Mouse (Mus musculus): Measurements from ENCODE around the gene Hist4h4. TPM values are rescaled to one million over a fixed set of nuclear protein-coding genes. Genes with fewer than 3 reads are reported as not detected.
A peak's percentile ranks its signal among the peaks of the same experiment; 100 is the strongest.

Gene Hist4h4
- polyA plus RNA-seq (2015; fragmentation: Nextera tagmentation; extraction: Ambion mirVana): 0.80 and 0.99 TPM in 2 replicates

- H3K36me3 ChIP-seq: no peaks in the 10 kb centered on the region
- WGBS: under 1% methylated on average over 50 of the region's 50 CpGs
- H3K9ac ChIP-seq: peak within 1 kb of the TSS; percentile 99
- peak within 1 kb of the TSS; percentile 75 for H3K4me3 ChIP-seq
- H3K27me3 ChIP-seq: no peaks in the 10 kb centered on the region
- H3K4me1 ChIP-seq: peaks cover 19% of the 10 kb centered on the region
- H3K27ac ChIP-seq: peak within 1 kb of the TSS; percentile 100
- ATAC-seq (ENCODE audit: insufficient number of reproducible peaks, insufficient read depth, low FRiP score, low TSS enrichment, low read depth): peak; percentile 50
- peak within 1 kb of the TSS; percentile 77 for H3K4me2 ChIP-seq
- no peaks in the 10 kb centered on the region for H3K9me3 ChIP-seq
These were observed at the start of gene Hist4h4 for GRCm38 (mm10) chr6:136803739-136804633. Hist4h4 (minus strand) TSS chr6:136804415.

DNA sequence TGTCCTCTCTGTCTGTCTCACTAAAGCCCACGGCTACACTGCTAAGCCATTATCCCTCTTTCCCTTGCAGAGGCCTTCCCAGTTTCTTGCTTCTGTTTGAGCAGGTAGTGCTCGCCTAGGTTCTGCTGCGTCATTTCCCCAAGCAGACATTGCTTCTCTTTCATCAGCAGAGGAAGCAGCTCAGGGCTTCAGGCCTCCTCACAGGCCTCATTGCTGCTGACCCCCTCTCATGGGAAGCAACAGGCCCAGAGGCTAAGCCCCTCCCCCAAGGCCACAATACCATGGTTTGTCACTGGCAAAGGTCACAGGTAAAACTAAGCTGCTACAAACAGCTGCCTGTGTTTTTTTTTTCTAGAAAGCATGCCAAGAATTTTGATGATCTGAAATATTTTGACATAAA is 48.5 kb upstream of the Hist4h4 start:
- peak overlapping the region; percentile 69; the same call in 1 of the 2 replicates for H3K27ac ChIP-seq
- H3K9me3 ChIP-seq: no peaks in the 10 kb centered on the region
- ATAC-seq (ENCODE audit: insufficient number of reproducible peaks, insufficient read depth, low FRiP score, low TSS enrichment, low read depth): no peak
- H3K36me3 ChIP-seq: no peaks in the 10 kb centered on the region
- H3K9ac ChIP-seq: no peak overlapping the region
- WGBS: 32% methylated on average over 3 of the region's 3 CpGs
- H3K4me3 ChIP-seq: no peak overlapping the region
- H3K4me1 ChIP-seq: peaks cover 28% of the 10 kb centered on the region
- H3K4me2 ChIP-seq: no peak overlapping the region
- H3K27me3 ChIP-seq: no peaks in the 10 kb centered on the region

GRCm38 (mm10) chr6:136852348-136852747 is 48.1 kb upstream of the Hist4h4 start:
- 72% methylated on average over 4 of the region's 4 CpGs for WGBS
- H3K9me3 ChIP-seq: no peaks in the 10 kb centered on the region
- no peak for ATAC-seq (ENCODE audit: insufficient number of reproducible peaks, insufficient read depth, low FRiP score, low TSS enrichment, low read depth)
- no peak overlapping the region for H3K4me2 ChIP-seq
- no peaks in the 10 kb centered on the region for H3K36me3 ChIP-seq
- H3K27me3 ChIP-seq: no peaks in the 10 kb centered on the region
- no peak overlapping the region for H3K9ac ChIP-seq
- peaks cover 24% of the 10 kb centered on the region for H3K4me1 ChIP-seq
- H3K27ac ChIP-seq: peak overlapping the region; percentile 69; the same call in 1 of the 2 replicates
- no peak overlapping the region for H3K4me3 ChIP-seq

GRCm38 (mm10) chr6:136850267-136850666 is 46.1 kb upstream of the Hist4h4 start:
- H3K9me3 ChIP-seq: no peaks in the 10 kb centered on the region
- H3K4me3 ChIP-seq: no peak overlapping the region
- no peaks in the 10 kb centered on the region for H3K36me3 ChIP-seq
- H3K27me3 ChIP-seq: no peaks in the 10 kb centered on the region
- peaks cover 9% of the 10 kb centered on the region for H3K4me1 ChIP-seq
- 63% methylated on average over 6 of the region's 6 CpGs for WGBS
- no peak overlapping the region for H3K9ac ChIP-seq
- ATAC-seq (ENCODE audit: insufficient number of reproducible peaks, insufficient read depth, low FRiP score, low TSS enrichment, low read depth): no peak
- H3K27ac ChIP-seq: no peak overlapping the region
- H3K4me2 ChIP-seq: no peak overlapping the region

GRCm38 (mm10) chr6:136848971-136849370 is 44.8 kb upstream of the Hist4h4 start:
- WGBS: 86% methylated on average over 5 of the region's 5 CpGs
- no peaks in the 10 kb centered on the region for H3K27me3 ChIP-seq
- H3K9ac ChIP-seq: no peak overlapping the region
- peaks cover 9% of the 10 kb centered on the region for H3K4me1 ChIP-seq
- H3K9me3 ChIP-seq: no peaks in the 10 kb centered on the region
- ATAC-seq (ENCODE audit: insufficient number of reproducible peaks, insufficient read depth, low FRiP score, low TSS enrichment, low read depth): no peak
- H3K4me3 ChIP-seq: no peak overlapping the region
- H3K27ac ChIP-seq: no peak overlapping the region
- H3K36me3 ChIP-seq: no peaks in the 10 kb centered on the region
- no peak overlapping the region for H3K4me2 ChIP-seq

DNA sequence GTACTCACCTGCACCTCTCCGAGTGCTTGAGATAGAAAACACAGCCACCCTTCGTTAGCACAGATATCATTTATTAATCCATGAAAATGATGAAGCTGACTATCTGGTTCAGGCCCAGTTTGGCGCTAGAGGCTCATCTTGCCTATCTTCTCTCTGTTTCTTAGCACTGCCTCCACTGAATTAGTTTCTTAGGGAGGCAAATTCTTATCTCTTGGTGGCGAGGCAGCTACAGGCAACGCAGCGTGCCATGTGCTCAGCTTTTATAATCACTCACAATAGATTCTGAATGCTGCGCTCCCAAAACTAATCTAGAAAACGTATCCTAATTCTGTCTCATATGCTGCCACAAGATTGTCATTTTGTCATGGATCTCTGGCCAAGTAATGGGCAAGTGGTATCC is 44.2 kb upstream of the Hist4h4 start:
- H3K4me1 ChIP-seq: peaks cover 9% of the 10 kb centered on the region
- H3K27me3 ChIP-seq: no peaks in the 10 kb centered on the region
- H3K4me2 ChIP-seq: no peak overlapping the region
- no peak for ATAC-seq (ENCODE audit: insufficient number of reproducible peaks, insufficient read depth, low FRiP score, low TSS enrichment, low read depth)
- no peak overlapping the region for H3K27ac ChIP-seq
- no peaks in the 10 kb centered on the region for H3K9me3 ChIP-seq
- H3K36me3 ChIP-seq: no peaks in the 10 kb centered on the region
- H3K9ac ChIP-seq: no peak overlapping the region
- H3K4me3 ChIP-seq: no peak overlapping the region
- WGBS: 90% methylated on average over 8 of the region's 8 CpGs

- WGBS: 44% methylated on average over 2 of the region's 2 CpGs
- Histone ChIP-seq H3K9ac (no peak overlapping the region), H3K27ac (no peak overlapping the region), H3K4me2 (no peak overlapping the region), H3K36me3 (no peaks in the 10 kb centered on the region), H3K4me3 (no peak overlapping the region), H3K27me3 (no peaks in the 10 kb centered on the region), H3K4me1 (peaks cover 7% of the 10 kb centered on the region), H3K9me3 (no peaks in the 10 kb centered on the region)
- no peak for ATAC-seq (ENCODE audit: insufficient number of reproducible peaks, insufficient read depth, low FRiP score, low TSS enrichment, low read depth)
These were observed 43.6 kb upstream of the Hist4h4 start for GRCm38 (mm10) chr6:136847790-136848189.

- Histone ChIP-seq H3K27ac (no peak overlapping the region), H3K9me3 (no peaks in the 10 kb centered on the region), H3K4me1 (0 out of 2 replicates have a peak, but pooled peaks cover 2% of the 10 kb centered on the region), H3K4me3 (no peak overlapping the region), H3K36me3 (no peaks in the 10 kb centered on the region), H3K4me2 (no peak overlapping the region), H3K27me3 (no peaks in the 10 kb centered on the region), H3K9ac (no peak overlapping the region)
- no peak for ATAC-seq (ENCODE audit: insufficient number of reproducible peaks, insufficient read depth, low FRiP score, low TSS enrichment, low read depth)
- WGBS: 92% methylated on average over 3 of the region's 3 CpGs
These were observed 43.1 kb upstream of the Hist4h4 start for GRCm38 (mm10) chr6:136847267-136847666.

DNA sequence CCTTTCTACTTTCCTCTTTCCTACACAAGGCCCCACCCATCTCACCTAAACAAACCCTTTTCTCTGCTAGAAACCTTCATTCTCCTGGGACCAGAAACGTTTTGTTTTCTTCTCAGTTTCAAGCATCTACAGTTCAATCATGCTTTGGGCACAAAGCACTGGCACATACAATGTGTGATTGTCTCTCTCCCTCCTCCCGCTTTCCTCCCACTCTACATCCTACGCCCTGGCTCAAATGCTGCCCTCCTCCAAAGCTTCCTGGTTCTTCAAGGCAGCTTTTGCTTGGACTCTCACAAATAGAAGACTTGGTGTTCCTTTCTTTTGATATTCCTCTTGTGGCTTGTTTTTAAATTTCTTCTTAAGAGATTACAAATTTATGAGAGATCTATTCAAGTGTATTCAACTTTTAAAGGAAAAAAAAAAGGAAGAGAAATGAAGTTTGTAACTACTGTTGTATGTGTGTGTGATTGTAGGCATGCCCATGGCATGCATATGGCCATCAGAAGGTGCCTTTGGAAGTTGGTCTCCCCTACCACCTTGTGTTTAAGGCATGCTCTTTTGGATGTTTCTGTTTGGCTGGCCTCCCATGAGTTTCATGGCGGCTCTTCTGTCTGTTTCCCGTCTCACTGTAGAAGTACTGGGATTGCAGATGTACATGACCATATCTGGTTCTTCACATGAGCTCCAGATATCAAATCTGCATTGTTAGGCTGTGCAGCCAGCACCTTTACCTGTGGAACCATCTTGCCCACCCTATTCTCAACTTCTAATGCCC is 41.7 kb upstream of the Hist4h4 start:
- 57% methylated on average over 5 of the region's 5 CpGs for WGBS
- no peak for ATAC-seq (ENCODE audit: insufficient number of reproducible peaks, insufficient read depth, low FRiP score, low TSS enrichment, low read depth)
- no peaks in the 10 kb centered on the region for H3K4me1 ChIP-seq
- no peak overlapping the region for H3K27ac ChIP-seq
- H3K9ac ChIP-seq: no peak overlapping the region
- H3K9me3 ChIP-seq: no peaks in the 10 kb centered on the region
- no peaks in the 10 kb centered on the region for H3K36me3 ChIP-seq
- H3K4me2 ChIP-seq: no peak overlapping the region
- H3K27me3 ChIP-seq: no peaks in the 10 kb centered on the region
- H3K4me3 ChIP-seq: no peak overlapping the region

- Histone ChIP-seq H3K4me1 (no peaks in the 10 kb centered on the region), H3K9me3 (no peaks in the 10 kb centered on the region), H3K9ac (no peak overlapping the region), H3K27ac (no peak overlapping the region), H3K4me2 (no peak overlapping the region), H3K36me3 (no peaks in the 10 kb centered on the region), H3K4me3 (no peak overlapping the region), H3K27me3 (no peaks in the 10 kb centered on the region)
- 40% methylated on average over 2 of the region's 2 CpGs for WGBS
- ATAC-seq (ENCODE audit: insufficient number of reproducible peaks, insufficient read depth, low FRiP score, low TSS enrichment, low read depth): no peak
These were observed 40.7 kb upstream of the Hist4h4 start for GRCm38 (mm10) chr6:136844903-136845302.

DNA sequence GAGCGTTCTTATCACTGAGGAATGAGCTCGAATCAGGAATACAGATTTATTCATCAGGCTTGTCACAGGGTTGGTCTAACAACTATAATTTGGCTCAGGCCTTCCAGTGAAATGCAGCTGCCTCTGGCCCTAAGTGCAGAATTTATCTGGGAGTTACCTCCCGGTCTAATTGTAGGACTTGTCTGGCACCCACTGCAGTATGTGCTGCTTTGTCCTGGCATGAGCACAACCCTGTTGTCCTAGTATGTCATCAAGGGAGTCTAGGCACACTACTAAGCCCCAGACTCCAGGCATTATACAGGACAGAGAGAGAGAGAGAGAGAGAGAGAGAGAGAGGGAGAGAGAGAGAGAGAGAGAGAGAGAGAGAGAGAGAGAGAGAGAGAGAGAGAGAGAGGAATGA is 33.1 kb upstream of the Hist4h4 start:
- no peak overlapping the region for H3K9ac ChIP-seq
- H3K27me3 ChIP-seq: no peaks in the 10 kb centered on the region
- WGBS: 75% methylated on average over 3 of the region's 3 CpGs
- H3K4me3 ChIP-seq: no peak overlapping the region
- H3K4me2 ChIP-seq: no peak overlapping the region
- ATAC-seq (ENCODE audit: insufficient number of reproducible peaks, insufficient read depth, low FRiP score, low TSS enrichment, low read depth): no peak
- no peaks in the 10 kb centered on the region for H3K36me3 ChIP-seq
- H3K4me1 ChIP-seq: peaks cover 6% of the 10 kb centered on the region; the same call in 1 of the 2 replicates
- no peak overlapping the region for H3K27ac ChIP-seq
- H3K9me3 ChIP-seq: no peaks in the 10 kb centered on the region
